Mouse (Mus musculus): ENCODE results near the gene Psmb3.

The Psmb3 gene

GRCm38 (mm10) chr11:97668160-97668559 is 35.0 kb upstream of the Psmb3 start:
- DNase-seq (ENCODE audit: low read depth, low spot score) = no peak

GRCm38 (mm10) chr11:97669268-97669667 is 33.9 kb upstream of the Psmb3 start:
- DNase-seq (ENCODE audit: low read depth, low spot score) = no peak

- DNase-seq (ENCODE audit: low read depth, low spot score) = peak; percentile 72
These were observed 33.4 kb upstream of the Psmb3 start for GRCm38 (mm10) chr11:97669829-97670228.

- no peak for DNase-seq (ENCODE audit: low read depth, low spot score)
These were observed 32.7 kb upstream of the Psmb3 start for GRCm38 (mm10) chr11:97670234-97671176.

- DNase-seq (ENCODE audit: low read depth, low spot score) = no peak
These were observed 32.0 kb upstream of the Psmb3 start for GRCm38 (mm10) chr11:97671177-97671527.

GRCm38 (mm10) chr11:97673148-97673547 is 30.1 kb upstream of the Psmb3 start:
- DNase-seq (ENCODE audit: low read depth, low spot score) = no peak

GRCm38 (mm10) chr11:97676050-97676754 is 27.0 kb upstream of the Psmb3 start:
- DNase-seq (ENCODE audit: low read depth, low spot score) = no peak

GRCm38 (mm10) chr11:97677381-97677780 is 25.8 kb upstream of the Psmb3 start:
- no peak for DNase-seq (ENCODE audit: low read depth, low spot score)

- DNase-seq (ENCODE audit: low read depth, low spot score) = no peak
These were observed 25.4 kb upstream of the Psmb3 start for GRCm38 (mm10) chr11:97677842-97678241.

- no peak for DNase-seq (ENCODE audit: low read depth, low spot score)
These were observed 24.9 kb upstream of the Psmb3 start for GRCm38 (mm10) chr11:97678301-97678700.

- DNase-seq (ENCODE audit: low read depth, low spot score) = no peak
These were observed 22.8 kb upstream of the Psmb3 start for GRCm38 (mm10) chr11:97680430-97680829.

GRCm38 (mm10) chr11:97682504-97683055 is 20.6 kb upstream of the Psmb3 start:
- no peak for DNase-seq (ENCODE audit: low read depth, low spot score)

- DNase-seq (ENCODE audit: low read depth, low spot score) = no peak
These were observed 19.0 kb upstream of the Psmb3 start for GRCm38 (mm10) chr11:97684063-97684680.

GRCm38 (mm10) chr11:97684766-97685165 is 18.4 kb upstream of the Psmb3 start:
- DNase-seq (ENCODE audit: low read depth, low spot score) = no peak

- DNase-seq (ENCODE audit: low read depth, low spot score) = peak; percentile 68
These were observed 17.4 kb upstream of the Psmb3 start, which contains the start of gene Cisd3 for GRCm38 (mm10) chr11:97685613-97686321. TSS of gene Cisd3 (plus strand) at chr11:97685826.

- DNase-seq (ENCODE audit: low read depth, low spot score) = no peak
These were observed 16.8 kb upstream of the Psmb3 start for GRCm38 (mm10) chr11:97686322-97686908.

- DNase-seq (ENCODE audit: low read depth, low spot score) = no peak
These were observed 16.1 kb upstream of the Psmb3 start for GRCm38 (mm10) chr11:97687061-97687460.

- peak; percentile 61 for DNase-seq (ENCODE audit: low read depth, low spot score)
These were observed 13.3 kb upstream of the Psmb3 start for GRCm38 (mm10) chr11:97689861-97690260.

- DNase-seq (ENCODE audit: low read depth, low spot score) = no peak
These were observed 8.8 kb upstream of the Psmb3 start for GRCm38 (mm10) chr11:97694435-97694834.

- DNase-seq (ENCODE audit: low read depth, low spot score) = no peak
These were observed 8.1 kb upstream of the Psmb3 start for GRCm38 (mm10) chr11:97694921-97695711.

Data from retina, postnatal 7 days (tissue).